Mouse (Mus musculus) C2C12 (cell line): Measurements from ENCODE around the gene Gatad2a. TPM values are rescaled to one million over a fixed set of nuclear protein-coding genes. Genes with fewer than 3 reads are reported as not detected.
"Not testable (repeated sequence)": the region's sequence is repeated elsewhere in the genome, so short reads cannot be mapped to it uniquely, and the experiment has no call there.

ENCODE experiments used
- H3K27me3 ChIP-seq: one replicate; pipeline ENCODE4 v1.6.1; 2011; ENCODE audit not compliant: control insufficient read depth, insufficient read depth, insufficient read length
- H3K36me3 ChIP-seq: one replicate; pipeline ENCODE4 v1.6.1; 2011; ENCODE audit not compliant: control insufficient read depth, insufficient read depth
- H3K4me3 ChIP-seq: one replicate; pipeline ENCODE4 v1.5.1; 2011; ENCODE audit warnings: mild to moderate bottlenecking, control low read depth; ENCODE audit not compliant: poor library complexity, insufficient read depth, severe bottlenecking
- H3K79me2 ChIP-seq: one replicate; pipeline ENCODE4 v1.6.1; 2011; ENCODE audit not compliant: control insufficient read depth, insufficient read depth
- H3K79me3 ChIP-seq: one replicate; pipeline ENCODE4 v1.6.1; 2011; ENCODE audit warnings: low read depth, control low read depth
- H3ac ChIP-seq: one replicate; pipeline ENCODE3; 2011; ENCODE audit warnings: low read depth; ENCODE audit not compliant: control insufficient read depth, insufficient read length
- CEBPB ChIP-seq: IDR thresholded peaks from one replicate; pipeline ENCODE4 v1.6.1; 2011; ENCODE audit warnings: low read depth, mild to moderate bottlenecking, control low read depth, moderate library complexity
- CTCF ChIP-seq: IDR thresholded peaks from one replicate; pipeline ENCODE4 v1.5.1; 2011; ENCODE audit not compliant: control insufficient read depth, insufficient read depth, insufficient read length
- FOSL1 ChIP-seq: IDR thresholded peaks from one replicate; pipeline ENCODE4 v1.8.0; 2011; ENCODE audit warnings: mild to moderate bottlenecking, low read length; ENCODE audit not compliant: poor library complexity, insufficient read depth, severe bottlenecking
- MAX ChIP-seq: IDR thresholded peaks from one replicate; pipeline ENCODE4 v1.6.1; 2011; ENCODE audit warnings: mild to moderate bottlenecking, control low read depth
- MYOD1 ChIP-seq: IDR thresholded peaks from one replicate; pipeline ENCODE4 v1.6.1; 2011; ENCODE audit warnings: low read depth; ENCODE audit not compliant: control insufficient read depth, insufficient read length
- MYOG ChIP-seq: IDR thresholded peaks from one replicate; pipeline ENCODE4 v1.6.1; 2011; ENCODE audit not compliant: control insufficient read depth, insufficient read length; ENCODE audit errors: extremely low read depth
- USF1 ChIP-seq: IDR thresholded peaks from one replicate; pipeline ENCODE4 v1.6.1; 2011; ENCODE audit warnings: low read depth, mild to moderate bottlenecking, control low read depth, moderate library complexity
- polyA plus RNA-seq: library from polyadenylated mRNA; unstranded; fragments of >200 nt; fragmentation: generic; extraction: Trizol; gene quantifications from one replicate; pipeline ENCODE4 v1.2.1, GENCODE M21; 2012; ENCODE audit warnings: missing spikeins

Gatad2a gene
- polyA plus RNA-seq, 1 experiment: 59.3 TPM

DNA sequence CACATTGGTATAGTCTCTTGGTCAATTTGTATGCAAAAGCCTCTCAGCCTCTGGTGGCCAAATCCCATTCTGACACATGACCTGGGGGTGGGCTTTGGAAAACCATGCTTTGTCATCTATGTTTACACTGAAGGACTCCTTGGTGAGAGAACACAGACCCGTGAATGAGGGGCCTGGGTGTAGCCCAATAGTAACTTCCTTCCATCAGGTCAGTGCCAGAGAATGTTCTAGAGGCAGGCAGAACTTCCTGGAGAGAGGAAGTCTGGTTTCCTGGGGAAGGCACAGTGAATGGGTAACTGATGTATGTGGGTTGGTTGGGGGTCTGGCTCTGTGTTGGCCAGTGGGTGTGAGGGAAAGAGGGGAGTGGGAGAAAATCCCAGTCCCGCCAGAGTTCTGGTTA, 9.0 kb upstream of the Gatad2a start:
- Histone ChIP-seq H3ac (no peak overlapping the region), H3K4me3 (no peak overlapping the region), H3K79me2 (no peaks in the 10 kb centered on the region), H3K36me3 (no peaks in the 10 kb centered on the region), H3K27me3 (no peaks in the 10 kb centered on the region), H3K79me3 (no peaks in the 10 kb centered on the region)
- no peak for TF ChIP-seq CTCF
- TF ChIP-seq MAX: no peak
- no peak for TF ChIP-seq USF1
- no peak for TF ChIP-seq MYOG
- no peak for TF ChIP-seq MYOD1
- TF ChIP-seq FOSL1: no peak
- no peak for TF ChIP-seq CEBPB

DNA sequence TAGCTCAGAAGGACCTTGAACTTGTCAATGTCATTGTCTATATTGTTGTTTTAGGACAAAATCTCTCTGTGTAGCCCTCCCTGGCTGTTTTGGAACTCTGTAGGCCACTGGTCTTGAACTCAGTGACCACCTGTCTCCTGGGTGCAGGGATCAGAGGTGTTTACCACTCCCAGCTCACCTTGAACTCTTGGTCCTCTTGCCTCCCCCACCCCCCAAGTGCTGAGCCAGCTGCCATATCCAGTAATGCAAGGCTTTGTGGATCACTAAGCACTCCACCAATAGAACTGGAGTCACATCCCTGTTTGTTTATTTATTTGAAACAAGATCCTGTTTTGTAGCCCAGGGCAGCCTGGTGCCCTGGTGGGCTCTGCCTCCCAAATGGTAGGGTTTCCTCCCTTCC, 8.2 kb upstream of the Gatad2a start:
- Histone ChIP-seq H3ac (no peak overlapping the region), H3K79me2 (no peaks in the 10 kb centered on the region), H3K79me3 (no peaks in the 10 kb centered on the region), H3K27me3 (no peaks in the 10 kb centered on the region), H3K36me3 (no peaks in the 10 kb centered on the region), H3K4me3 (no peak overlapping the region)
- TF ChIP-seq FOSL1 (no peak), MYOG (no peak), MYOD1 (no peak), CEBPB (no peak), CTCF (no peak), USF1 (no peak), MAX (no peak)

DNA sequence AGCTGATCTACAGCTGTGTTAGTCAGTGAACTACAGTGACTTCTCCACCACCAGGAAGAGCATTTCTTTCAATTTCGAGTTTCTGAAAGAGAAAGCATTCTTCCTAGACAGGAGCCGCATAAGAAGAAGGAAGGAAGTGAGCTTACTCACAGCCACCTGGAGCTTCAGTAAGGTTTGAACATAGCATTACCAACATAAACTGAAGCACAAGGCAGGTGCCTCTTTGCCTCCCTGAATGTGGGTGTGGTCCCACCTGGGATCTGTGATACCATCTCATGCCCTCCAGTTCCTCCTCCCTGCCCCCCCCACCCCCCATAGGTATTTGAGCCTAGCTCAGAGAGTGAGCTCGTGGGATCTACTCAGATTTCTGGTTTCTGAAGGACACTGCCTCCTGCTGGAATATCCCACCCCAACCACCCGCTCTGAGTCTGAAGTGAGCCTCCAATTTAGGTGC, 7.0 kb upstream of the Gatad2a start:
- no peak for TF ChIP-seq MAX
- no peak for TF ChIP-seq MYOD1
- no peak for TF ChIP-seq MYOG
- TF ChIP-seq CEBPB: no peak
- TF ChIP-seq FOSL1: no peak
- no peak for TF ChIP-seq USF1
- TF ChIP-seq CTCF: no peak
- H3K4me3 ChIP-seq: no peak overlapping the region
- H3ac ChIP-seq: no peak overlapping the region
- no peaks in the 10 kb centered on the region for H3K36me3 ChIP-seq
- H3K79me3 ChIP-seq: no peaks in the 10 kb centered on the region
- H3K79me2 ChIP-seq: no peaks in the 10 kb centered on the region
- H3K27me3 ChIP-seq: no peaks in the 10 kb centered on the region

DNA sequence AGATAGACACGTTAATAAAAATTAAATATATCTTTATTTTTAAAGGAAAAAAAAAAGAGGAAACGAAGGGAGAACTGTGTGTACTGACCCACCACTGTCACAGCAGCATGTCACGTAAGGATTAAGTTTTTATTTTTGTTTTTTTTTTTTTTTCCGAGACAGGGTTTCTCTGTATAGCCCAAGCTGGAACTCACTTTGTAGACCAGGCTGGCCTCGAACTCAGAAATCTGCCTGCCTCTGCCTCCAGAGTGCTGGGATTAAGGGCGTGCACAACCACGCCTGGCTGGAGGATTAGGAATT, 5.7 kb upstream of the Gatad2a start:
- H3K36me3 ChIP-seq, H3K79me3 ChIP-seq, H3K79me2 ChIP-seq, H3ac ChIP-seq, H3K4me3 ChIP-seq, H3K27me3 ChIP-seq: not testable (repeated sequence)

DNA sequence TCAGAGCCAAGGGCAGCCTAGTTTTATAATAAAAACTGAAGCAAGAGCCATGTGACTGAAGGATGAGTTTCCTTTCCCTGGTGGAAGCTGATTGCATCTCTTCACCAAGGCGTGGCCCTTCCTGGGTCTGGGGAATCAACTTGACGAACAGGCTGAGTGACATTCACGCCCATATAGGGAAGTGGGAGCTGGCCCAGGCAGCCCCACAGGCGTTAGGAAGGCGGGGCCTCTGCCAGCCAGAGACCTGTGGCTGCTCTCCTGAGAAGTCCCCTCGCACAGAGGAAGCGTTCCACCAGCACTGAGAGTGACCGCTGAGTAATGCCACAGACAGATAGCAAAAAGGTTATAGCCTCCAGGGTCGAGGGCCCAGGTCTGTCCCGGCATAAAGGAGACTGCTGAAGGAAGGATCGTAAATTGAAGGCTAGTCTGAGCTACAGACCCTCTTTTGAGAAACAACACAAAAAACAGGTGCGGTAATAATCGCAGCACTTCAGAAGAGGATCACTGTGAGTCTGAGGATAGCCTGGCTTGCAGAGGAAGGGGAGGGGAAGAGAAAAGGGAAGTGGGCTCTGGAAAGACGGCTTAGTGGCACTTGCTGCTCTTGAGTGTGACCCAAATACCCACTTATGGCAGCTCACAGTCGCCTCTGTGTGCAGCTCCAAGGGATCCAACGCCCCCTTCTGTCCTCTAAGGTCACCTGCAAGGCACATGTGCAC, 5.2 kb upstream of the Gatad2a start:
- Histone ChIP-seq H3K4me3 (no peak overlapping the region), H3ac (peak overlapping the region; percentile 55), H3K36me3 (no peaks in the 10 kb centered on the region), H3K27me3 (no peaks in the 10 kb centered on the region), H3K79me2 (no peaks in the 10 kb centered on the region), H3K79me3 (no peaks in the 10 kb centered on the region)
- TF ChIP-seq CTCF (peak; percentile 43), MYOD1 (no peak), USF1 (peak; percentile 75)

- H3K4me3 ChIP-seq: no peak overlapping the region
- no peak for TF ChIP-seq CTCF
- no peak for TF ChIP-seq MYOD1
- no peak for TF ChIP-seq USF1
- no peak for TF ChIP-seq MAX
- TF ChIP-seq FOSL1: no peak
- TF ChIP-seq CEBPB: no peak
- no peak for TF ChIP-seq MYOG
- no peaks in the 10 kb centered on the region for H3K36me3 ChIP-seq
- no peaks in the 10 kb centered on the region for H3K27me3 ChIP-seq
- peaks cover 6% of the 10 kb centered on the region for H3K79me2 ChIP-seq
- no peak overlapping the region for H3ac ChIP-seq
- peaks cover 4% of the 10 kb centered on the region for H3K79me3 ChIP-seq
These were observed 4.0 kb upstream of the Gatad2a start for GRCm38 (mm10) chr8:70000226-70000625.
